ENCODE assay signal across 8 mouse cellular contexts in the genomic region with DNA sequence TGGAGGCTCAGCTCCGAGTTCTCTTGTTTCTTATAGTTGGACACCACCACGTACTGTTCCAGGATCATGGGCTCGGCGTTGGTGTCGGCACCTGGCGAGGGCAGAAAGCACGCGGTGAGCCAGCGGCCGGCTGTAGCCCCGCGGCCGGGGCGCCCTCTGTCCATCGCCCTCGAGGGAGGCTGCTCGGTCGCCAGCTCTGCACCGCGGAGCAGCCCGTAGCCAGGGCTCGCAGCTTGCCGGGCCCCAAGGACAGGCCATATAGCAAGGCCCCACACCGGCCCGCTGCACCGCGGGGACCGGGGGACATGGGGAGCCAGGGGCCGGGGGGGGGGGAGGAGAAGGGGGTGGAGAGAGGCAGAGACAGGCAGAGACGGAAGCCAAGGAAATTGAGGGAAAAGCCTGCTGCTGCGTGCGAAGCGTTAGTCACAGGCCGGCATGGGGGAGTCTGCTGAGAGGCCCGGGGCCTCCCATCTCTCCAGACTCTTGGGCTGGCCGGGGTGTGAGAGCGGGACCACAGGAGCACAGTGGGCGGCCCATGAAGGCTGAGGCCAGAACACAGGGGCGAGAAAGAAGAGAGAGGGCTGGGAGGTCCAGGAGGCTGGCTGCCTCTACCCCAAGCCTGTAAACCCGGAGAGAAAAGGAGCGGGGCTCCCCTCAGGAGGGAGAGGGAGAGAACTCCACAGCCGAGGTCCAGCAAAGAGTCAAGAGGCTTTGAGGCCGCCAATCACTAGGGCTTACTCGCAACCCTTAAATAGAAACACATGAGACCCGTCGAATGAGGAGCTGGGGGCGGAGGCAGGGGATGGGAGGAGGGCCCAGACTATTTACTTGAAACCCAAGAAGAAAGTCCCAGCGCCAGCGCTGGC.
DNase-seq lines count a peak whose midpoint lies in the region; ATAC-seq and TF ChIP-seq lines count a peak whose summit lies in the region.

No protein-coding gene starts in this region.

- ATAC-seq in erythroblast, adult 5-6 weeks (replicated peaks; ENCODE audit: low FRiP score, poor library complexity, severe bottlenecking): no peak
- no peak for ATAC-seq in erythroid progenitor cell, adult 5-6 weeks (replicated peaks; ENCODE audit: low FRiP score, poor library complexity, severe bottlenecking)

- no peaks in the 10 kb centered on the region for H3K36me3 ChIP-seq in erythroblast, embryonic 14.5 days (ENCODE audit: control insufficient read depth)

- peak overlapping the region; percentile 20 for H3K4me3 ChIP-seq in erythroblast, embryonic 14.5 days (replicated peaks)
- H3K4me3 ChIP-seq in lung, adult 2 months (replicated peaks; ENCODE audit: extremely low read depth, low read depth, low read length): peak overlapping the region; percentile 39

- WGBS in lung, adult 2 months: 25% methylated on average over 49 of the region's 49 CpGs

- peak; percentile 91 for DNase-seq in embryo, embryonic 11 days
- peak; percentile 88 to 92 for DNase-seq in heart, adult 18-20 months
- peak; percentile 63 for DNase-seq in kidney, adult 11 months
- DNase-seq in lung, adult 2 months: peak; percentile 68
- peak; percentile 66 for DNase-seq in ovary, postnatal 14 days (ENCODE audit: low spot score)

- H3K9me3 ChIP-seq in erythroblast, embryonic 14.5 days (ENCODE audit: control insufficient read depth, low read length): no peaks in the 10 kb centered on the region

- peaks cover 31% of the 10 kb centered on the region for H3K27me3 ChIP-seq in erythroblast, embryonic 14.5 days (ENCODE audit: control insufficient read depth)

- no peaks in the 10 kb centered on the region for H3K4me1 ChIP-seq in erythroblast, embryonic 14.5 days (ENCODE audit: control insufficient read depth)
- H3K4me1 ChIP-seq in lung, adult 2 months (ENCODE audit: control insufficient read depth, insufficient read depth, low read length): peaks cover 34% of the 10 kb centered on the region

- TF ChIP-seq CTCF in lung, adult 2 months (IDR thresholded peaks at IDR 0.05; ENCODE audit: insufficient read depth, low read length): no peak

- peak; percentile 68; the same call in 1 of the 2 replicates for TF ChIP-seq POLR2A in lung, adult 2 months (IDR thresholded peaks at IDR 0.05; ENCODE audit: borderline replicate concordance, extremely low read depth, low read depth, low read length)
